Mouse (Mus musculus) v-Abl transformed pro-B cells (cell line): ENCODE results near the gene Slc29a3.

Experiments
- in situ Hi-C, 2 experiments: fragments of 400-800 bp; cut with MboI; formaldehyde crosslinking; loops; one replicate each; pipeline ENCODE4 v1.15.1; 2025; ENCODE audit not compliant: unreplicated experiment in 2 of 2

Slc29a3 gene

GRCm38 (mm10) chr10:60752040-60753020, at the start of gene Slc29a3:
Gene Slc29a3 (minus strand): TSS chr10:60752794.
- in situ Hi-C loops = loop anchor here in 1 of 2 experiments (5.0 to 10.0 kb wide), 2 partner anchors 55 to 118 kb away; partner anchors contain the start of gene Cdh23

GRCm38 (mm10) chr10:60801898-60802412, 49.4 kb upstream of the Slc29a3 start:
- in situ Hi-C loops = no loop called here

- in situ Hi-C loops = no loop called here
These were observed 48.7 kb upstream of the Slc29a3 start for GRCm38 (mm10) chr10:60801168-60801897.

- in situ Hi-C loops = no loop called here
These were observed 47.9 kb upstream of the Slc29a3 start for GRCm38 (mm10) chr10:60800295-60801167.

GRCm38 (mm10) chr10:60797682-60798422, 45.3 kb upstream of the Slc29a3 start:
- in situ Hi-C loops = loop anchor here in 1 of 2 experiments (25.0 kb wide), 1 partner anchor 939 kb away; no protein-coding TSS in a partner anchor

- in situ Hi-C loops = loop anchor here in 1 of 2 experiments (25.0 kb wide), 1 partner anchor 941 kb away; no protein-coding TSS in a partner anchor
These were observed 43.9 kb upstream of the Slc29a3 start for GRCm38 (mm10) chr10:60796474-60796873.

- in situ Hi-C loops = loop anchor here in 1 of 2 experiments (25.0 kb wide), 1 partner anchor 941 kb away; no protein-coding TSS in a partner anchor
These were observed 43.4 kb upstream of the Slc29a3 start for GRCm38 (mm10) chr10:60796028-60796427.

- in situ Hi-C loops = loop anchor here in 1 of 2 experiments (25.0 kb wide), 1 partner anchor 943 kb away; no protein-coding TSS in a partner anchor
These were observed 42.2 kb upstream of the Slc29a3 start for GRCm38 (mm10) chr10:60794792-60795191.

- in situ Hi-C loops = loop anchor here in 1 of 2 experiments (25.0 kb wide), 1 partner anchor 943 kb away; no protein-coding TSS in a partner anchor
These were observed 41.8 kb upstream of the Slc29a3 start for GRCm38 (mm10) chr10:60794374-60794773.

- in situ Hi-C loops = loop anchor here in 1 of 2 experiments (25.0 kb wide), 1 partner anchor 944 kb away; no protein-coding TSS in a partner anchor
These were observed 40.2 kb upstream of the Slc29a3 start for GRCm38 (mm10) chr10:60792841-60793240.

- in situ Hi-C loops = loop anchor here in 1 of 2 experiments (25.0 kb wide), 1 partner anchor 945 kb away; no protein-coding TSS in a partner anchor
These were observed 39.8 kb upstream of the Slc29a3 start for GRCm38 (mm10) chr10:60792365-60792764.

GRCm38 (mm10) chr10:60790912-60791311, 38.3 kb upstream of the Slc29a3 start:
- in situ Hi-C loops = loop anchor here in 1 of 2 experiments (25.0 kb wide), 1 partner anchor 946 kb away; no protein-coding TSS in a partner anchor

GRCm38 (mm10) chr10:60787303-60788074, 34.9 kb upstream of the Slc29a3 start:
- in situ Hi-C loops = loop anchor here (10.0 to 25.0 kb wide), 3 partner anchors 377 to 950 kb away; no protein-coding TSS in a partner anchor

- in situ Hi-C loops = loop anchor here (5.0 to 25.0 kb wide), 5 partner anchors 269 to 954 kb away; no protein-coding TSS in a partner anchor
These were observed 31.0 kb upstream of the Slc29a3 start for GRCm38 (mm10) chr10:60783608-60784007.

- in situ Hi-C loops = loop anchor here (5.0 to 25.0 kb wide), 6 partner anchors 273 to 958 kb away; partner anchors contain the start of gene Sgpl1 (in 1 of the 2)
These were observed 27.0 kb upstream of the Slc29a3 start for GRCm38 (mm10) chr10:60779628-60780027.

GRCm38 (mm10) chr10:60778542-60778941, 25.9 kb upstream of the Slc29a3 start:
- in situ Hi-C loops = loop anchor here in 1 of 2 experiments (10.0 to 25.0 kb wide), 2 partner anchors 366 to 959 kb away; partner anchors contain the start of gene Sgpl1

- in situ Hi-C loops = loop anchor here in 1 of 2 experiments (10.0 to 25.0 kb wide), 2 partner anchors 369 to 962 kb away; partner anchors contain the start of gene Sgpl1
These were observed 22.9 kb upstream of the Slc29a3 start for GRCm38 (mm10) chr10:60775473-60775872.
